Mouse (Mus musculus) small intestine, adult 2 months (tissue): Measurements from ENCODE around the gene Limch1. TPM values are rescaled to one million over a fixed set of nuclear protein-coding genes. Genes with fewer than 3 reads are reported as not detected.
A peak's percentile ranks its signal among the peaks of the same experiment; 100 is the strongest.

ENCODE experiments used
- H3K27ac ChIP-seq: fragments of 200-500 bp; 2 replicates; pipeline ENCODE4 v1.5.1; 2012; ENCODE audit warnings: low read depth, low read length, control low read depth, inconsistent platforms; ENCODE audit not compliant: insufficient read depth
- H3K27me3 ChIP-seq: fragments of 200-500 bp; 2 replicates; pipeline ENCODE4 v1.6.1; 2012; ENCODE audit warnings: mild to moderate bottlenecking, moderate library complexity, low read length, inconsistent platforms; ENCODE audit not compliant: control insufficient read depth, insufficient read depth
- H3K36me3 ChIP-seq: fragments of 200-500 bp; 2 replicates; pipeline ENCODE4 v1.6.1; 2012; ENCODE audit warnings: mild to moderate bottlenecking, low read length, control low read depth, inconsistent platforms; ENCODE audit not compliant: control insufficient read depth, insufficient read depth
- H3K4me1 ChIP-seq: fragments of 200-500 bp; 2 replicates; pipeline ENCODE4 v1.6.1; 2012; ENCODE audit warnings: low read length, inconsistent platforms, mixed read lengths; ENCODE audit not compliant: control insufficient read depth, insufficient read depth, insufficient read length
- H3K4me3 ChIP-seq: fragments of 200-500 bp; 2 replicates; pipeline ENCODE4 v1.5.1; 2012; ENCODE audit warnings: low read depth, mild to moderate bottlenecking, control low read depth, inconsistent platforms, low read length, moderate library complexity
- CTCF ChIP-seq: fragments of 200-500 bp; IDR thresholded peaks from 2 replicates; pipeline ENCODE4 v1.5.1; 2012; ENCODE audit warnings: low read depth, mild to moderate bottlenecking, control low read depth, inconsistent platforms, low read length, moderate library complexity, mixed read lengths; ENCODE audit not compliant: insufficient replicate concordance, insufficient read length; ENCODE audit errors: extremely low read depth
- POLR2A ChIP-seq: fragments of 200-500 bp; IDR thresholded peaks from 2 replicates; pipeline ENCODE4 v1.6.1; 2012; ENCODE audit warnings: low read depth, mild to moderate bottlenecking, control low read depth, inconsistent platforms, low read length, moderate library complexity
- WGBS: fragments of 180-500 bp; shearing (Covaris S2); methylation state at CpG from one replicate; pipeline ENCODE4 v1.1.7; 2018; 5-methylcytosine and 5-hydroxymethylcytosine counted together
- polyA plus RNA-seq: library from polyadenylated mRNA; depleted of rRNA; stranded (reverse); fragments of >200 nt; gene quantifications from 2 replicates; pipeline ENCODE4 v1.2.3, GENCODE M21; 2012

Gene Limch1
- polyA plus RNA-seq, 1 experiment = 1.0 TPM

DNA sequence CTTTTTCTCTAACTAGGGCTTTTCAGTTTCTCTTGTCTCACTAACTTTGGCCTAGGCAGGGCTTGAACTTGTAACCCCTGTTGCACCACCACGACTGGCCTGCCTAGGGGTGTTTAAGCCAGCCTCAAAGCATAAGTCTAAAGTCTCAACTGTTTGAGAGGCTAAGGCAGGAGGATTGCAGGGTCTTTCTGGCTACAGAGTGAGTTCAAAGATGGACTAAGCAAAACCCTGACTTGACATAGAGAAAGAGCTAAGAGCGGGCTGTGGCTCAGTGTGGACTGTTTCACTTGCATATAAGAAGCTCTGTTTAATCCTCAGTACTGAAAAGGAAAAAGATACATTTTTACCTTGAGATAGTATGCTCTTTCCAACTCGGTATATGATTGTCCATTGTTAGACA lies 268.3 kb downstream of the Limch1 start:
- TF ChIP-seq POLR2A = no peak
- TF ChIP-seq CTCF = no peak

DNA sequence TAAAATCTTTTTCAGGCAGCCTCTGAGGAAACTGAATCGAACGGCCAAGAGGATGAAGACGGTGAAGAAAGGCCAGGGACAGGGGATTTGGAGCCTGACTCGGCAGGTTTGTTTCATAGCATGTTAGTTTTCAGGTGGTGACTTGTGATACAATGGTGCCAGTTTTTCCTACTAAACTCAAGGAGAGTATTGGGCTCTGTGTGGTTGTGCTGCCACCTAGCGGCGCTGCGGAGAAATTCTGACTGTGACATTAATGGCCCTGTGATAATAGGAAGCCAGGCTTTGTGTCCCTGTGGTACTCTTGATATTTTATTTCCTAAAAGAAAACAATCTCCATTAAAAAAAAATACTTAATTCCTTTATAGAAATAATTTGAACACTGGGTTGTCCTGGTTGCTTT lies 270.8 kb downstream of the Limch1 start:
- Histone ChIP-seq H3K27ac (no peak overlapping the region), H3K27me3 (no peaks in the 10 kb centered on the region), H3K36me3 (no peaks in the 10 kb centered on the region), H3K4me3 (no peak overlapping the region), H3K4me1 (no peaks in the 10 kb centered on the region)
- 8% methylated on average over 7 of the region's 7 CpGs for WGBS
- TF ChIP-seq POLR2A (no peak), CTCF (peak; percentile 87; the same call in 1 of the 2 replicates)

More for the DNA sequence above, 268.3 kb downstream of the Limch1 start:
- 82% methylated on average over 3 of the region's 3 CpGs for WGBS
- H3K36me3 ChIP-seq = no peaks in the 10 kb centered on the region
- no peaks in the 10 kb centered on the region for H3K27me3 ChIP-seq
- no peaks in the 10 kb centered on the region for H3K4me1 ChIP-seq
- no peak overlapping the region for H3K4me3 ChIP-seq
- H3K27ac ChIP-seq = no peak overlapping the region

DNA sequence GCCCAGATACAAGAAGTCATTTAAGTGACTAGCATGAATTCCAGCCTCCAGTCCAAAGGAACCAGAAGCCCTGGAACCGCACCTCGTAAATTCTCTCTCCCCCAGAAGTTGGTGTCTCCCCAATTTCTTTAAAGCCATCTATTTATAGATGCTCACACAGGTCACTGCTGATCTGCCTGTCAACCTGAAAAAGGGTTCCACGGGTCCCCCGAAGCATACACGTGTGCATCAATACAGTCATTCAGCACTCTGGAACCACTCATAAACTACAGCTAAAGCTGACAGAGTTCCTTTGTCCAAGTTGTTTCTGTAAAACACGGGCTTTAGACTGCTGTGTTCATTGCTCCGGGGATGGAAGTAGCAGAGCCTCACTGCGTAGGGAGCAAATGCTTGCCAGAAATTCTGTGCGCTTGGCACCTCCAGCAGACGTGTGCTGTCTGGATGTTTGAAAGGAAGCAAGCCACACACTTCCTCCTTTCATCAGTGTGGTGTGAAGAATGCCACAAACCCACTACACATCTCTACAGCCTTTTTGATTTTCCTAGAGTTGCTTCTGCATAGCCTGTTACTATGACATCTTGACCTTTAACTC lies 278.9 kb downstream of the Limch1 start:
- H3K4me1 ChIP-seq = no peaks in the 10 kb centered on the region
- TF ChIP-seq POLR2A = no peak
- no peak for TF ChIP-seq CTCF
- WGBS = 69% methylated on average over 10 of the region's 10 CpGs
- H3K36me3 ChIP-seq = no peaks in the 10 kb centered on the region
- no peak overlapping the region for H3K4me3 ChIP-seq
- no peaks in the 10 kb centered on the region for H3K27me3 ChIP-seq
- H3K27ac ChIP-seq = no peak overlapping the region

DNA sequence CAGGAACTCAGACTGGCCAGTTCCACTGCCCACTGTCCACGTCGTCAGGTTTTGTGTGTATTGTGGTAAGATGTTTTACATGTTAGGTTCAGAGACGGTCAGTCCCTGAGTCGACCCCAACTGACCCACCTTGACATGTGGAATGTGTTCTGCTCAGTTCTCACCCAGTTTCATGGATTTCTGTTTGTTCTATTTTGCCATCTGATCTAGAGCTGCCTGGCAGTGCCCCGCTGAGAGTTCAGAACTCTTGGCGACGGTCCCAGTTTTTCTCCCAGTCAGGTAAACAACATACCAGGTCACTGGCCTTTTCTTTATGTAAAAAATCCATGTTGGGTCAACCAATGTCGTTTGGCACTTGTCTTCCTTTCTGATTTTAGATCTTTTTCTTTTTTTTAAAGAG lies 279.5 kb downstream of the Limch1 start:
- Histone ChIP-seq H3K4me1 (no peaks in the 10 kb centered on the region), H3K27ac (no peak overlapping the region), H3K36me3 (no peaks in the 10 kb centered on the region), H3K4me3 (no peak overlapping the region), H3K27me3 (no peaks in the 10 kb centered on the region)
- 54% methylated on average over 8 of the region's 8 CpGs for WGBS
- TF ChIP-seq POLR2A (no peak), CTCF (no peak)

DNA sequence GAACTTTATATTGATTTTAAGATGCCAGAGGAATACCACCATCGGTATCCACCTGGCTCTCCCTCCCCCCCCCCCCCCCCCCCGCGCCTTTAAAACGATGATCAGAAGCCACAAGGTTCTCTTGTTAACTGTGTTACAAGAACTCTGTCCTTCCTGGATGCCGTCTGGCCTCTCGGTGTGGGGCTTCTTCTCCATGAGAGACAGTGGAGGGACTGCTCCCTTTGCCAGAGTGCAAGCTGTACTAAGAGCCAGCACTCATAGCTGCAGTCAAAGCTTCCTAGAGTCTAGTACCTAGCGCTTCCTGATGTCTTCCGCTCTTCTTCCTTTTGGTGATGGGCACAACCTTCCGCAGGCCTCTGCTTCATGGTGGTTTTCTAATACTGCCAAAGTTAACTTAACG lies 280.0 kb downstream of the Limch1 start:
- Histone ChIP-seq H3K4me1 (no peaks in the 10 kb centered on the region), H3K27ac (no peak overlapping the region), H3K4me3 (no peak overlapping the region), H3K27me3 (no peaks in the 10 kb centered on the region), H3K36me3 (no peaks in the 10 kb centered on the region)
- 82% methylated on average over 10 of the region's 10 CpGs for WGBS
- no peak for TF ChIP-seq CTCF
- TF ChIP-seq POLR2A = no peak

DNA sequence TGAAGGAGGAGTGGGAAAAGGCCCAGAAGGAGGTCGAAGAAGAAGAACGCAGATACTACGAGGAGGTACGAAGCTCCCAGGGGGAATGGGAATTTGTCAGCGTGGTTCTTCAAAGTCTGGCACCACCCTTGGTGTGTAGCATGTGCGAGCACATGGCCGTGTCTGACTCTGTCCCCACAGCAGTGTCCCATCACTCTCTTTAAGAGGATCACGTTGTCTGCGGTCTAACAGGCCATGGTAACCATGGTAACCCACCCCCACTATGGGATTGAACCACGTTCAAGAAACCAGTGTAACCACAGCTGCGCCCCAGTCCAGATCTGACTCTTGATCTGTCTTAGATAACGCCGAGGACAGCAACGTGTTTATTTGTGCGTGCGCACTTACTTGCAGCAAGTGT lies 283.2 kb downstream of the Limch1 start:
- no peak overlapping the region for H3K4me3 ChIP-seq
- H3K27me3 ChIP-seq = no peaks in the 10 kb centered on the region
- H3K4me1 ChIP-seq = no peaks in the 10 kb centered on the region
- no peaks in the 10 kb centered on the region for H3K36me3 ChIP-seq
- 72% methylated on average over 16 of the region's 16 CpGs for WGBS
- TF ChIP-seq POLR2A = no peak
- no peak overlapping the region for H3K27ac ChIP-seq

DNA sequence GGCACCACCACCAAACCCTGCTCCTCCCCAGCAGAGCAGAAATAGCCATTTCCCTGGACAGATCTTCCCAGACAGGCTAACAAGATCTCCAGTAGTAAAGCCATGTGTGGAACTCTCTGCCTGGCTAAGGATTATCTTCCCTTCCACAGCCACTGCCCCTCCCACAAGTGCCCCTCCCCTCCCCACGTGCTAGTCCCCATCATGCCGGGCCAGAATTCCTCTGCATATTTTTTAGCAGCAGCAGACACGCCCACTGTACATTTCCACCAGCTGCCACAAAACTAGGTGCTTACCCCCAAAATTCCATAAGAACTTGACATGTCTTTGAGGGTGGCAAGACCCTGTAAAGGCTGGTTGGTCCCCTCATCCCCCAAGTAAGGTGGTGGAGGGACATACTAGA lies 284.3 kb downstream of the Limch1 start:
- no peak for TF ChIP-seq CTCF
- TF ChIP-seq POLR2A = no peak
- Histone ChIP-seq H3K36me3 (no peaks in the 10 kb centered on the region), H3K4me1 (no peaks in the 10 kb centered on the region), H3K27ac (no peak overlapping the region), H3K4me3 (no peak overlapping the region), H3K27me3 (no peaks in the 10 kb centered on the region)
- 42% methylated on average over 3 of the region's 3 CpGs for WGBS
